Mouse (Mus musculus): Measurements from ENCODE around the gene Lrrn4.

Gene Lrrn4

GRCm38 (mm10) chr2:132880844-132881645 is at the start of gene Lrrn4:
Lrrn4 (minus strand) TSS chr2:132880891.
- no peak for DNase-seq (ENCODE audit: low read depth, low spot score)

- DNase-seq (ENCODE audit: low read depth, low spot score): no peak
Measured at GRCm38 (mm10) chr2:132928999-132929398, 48.3 kb upstream of the Lrrn4 start.

- no peak for DNase-seq (ENCODE audit: low read depth, low spot score)
Measured at GRCm38 (mm10) chr2:132927871-132928270, 47.2 kb upstream of the Lrrn4 start.

- no peak for DNase-seq (ENCODE audit: low read depth, low spot score)
Measured at GRCm38 (mm10) chr2:132927298-132927697, 46.6 kb upstream of the Lrrn4 start.

- no peak for DNase-seq (ENCODE audit: low read depth, low spot score)
Measured at GRCm38 (mm10) chr2:132923290-132924085, 42.8 kb upstream of the Lrrn4 start.

- no peak for DNase-seq (ENCODE audit: low read depth, low spot score)
Measured at GRCm38 (mm10) chr2:132922076-132922873, 41.6 kb upstream of the Lrrn4 start.

- no peak for DNase-seq (ENCODE audit: low read depth, low spot score)
Measured at GRCm38 (mm10) chr2:132914785-132915184, 34.1 kb upstream of the Lrrn4 start.

- no peak for DNase-seq (ENCODE audit: low read depth, low spot score)
Measured at GRCm38 (mm10) chr2:132906763-132907162, 26.1 kb upstream of the Lrrn4 start.

GRCm38 (mm10) chr2:132904961-132905360 is 24.3 kb upstream of the Lrrn4 start:
- DNase-seq (ENCODE audit: low read depth, low spot score): no peak

GRCm38 (mm10) chr2:132903498-132903897 is 22.8 kb upstream of the Lrrn4 start:
- DNase-seq (ENCODE audit: low read depth, low spot score): peak; percentile 13

- DNase-seq (ENCODE audit: low read depth, low spot score): no peak
Measured at GRCm38 (mm10) chr2:132902056-132902455, 21.4 kb upstream of the Lrrn4 start.

GRCm38 (mm10) chr2:132901636-132902035 is 20.9 kb upstream of the Lrrn4 start:
- DNase-seq (ENCODE audit: low read depth, low spot score): no peak

- no peak for DNase-seq (ENCODE audit: low read depth, low spot score)
Measured at GRCm38 (mm10) chr2:132900596-132900995, 19.9 kb upstream of the Lrrn4 start.

GRCm38 (mm10) chr2:132898211-132898610 is 17.5 kb upstream of the Lrrn4 start:
- no peak for DNase-seq (ENCODE audit: low read depth, low spot score)

- DNase-seq (ENCODE audit: low read depth, low spot score): no peak
Measured at GRCm38 (mm10) chr2:132893826-132894225, 13.1 kb upstream of the Lrrn4 start.

GRCm38 (mm10) chr2:132885312-132885711 is 4.6 kb upstream of the Lrrn4 start:
- no peak for DNase-seq (ENCODE audit: low read depth, low spot score)

- DNase-seq (ENCODE audit: low read depth, low spot score): no peak
Measured at GRCm38 (mm10) chr2:132884303-132884967, 3.7 kb upstream of the Lrrn4 start.

- DNase-seq (ENCODE audit: low read depth, low spot score): no peak
Measured at GRCm38 (mm10) chr2:132879261-132880044, 1.2 kb downstream of the Lrrn4 start.

- no peak for DNase-seq (ENCODE audit: low read depth, low spot score)
Measured at GRCm38 (mm10) chr2:132876991-132877390, 3.7 kb downstream of the Lrrn4 start.

GRCm38 (mm10) chr2:132873657-132874326 is 6.9 kb downstream of the Lrrn4 start:
- no peak for DNase-seq (ENCODE audit: low read depth, low spot score)

Measured in skeletal muscle tissue, adult 2 months (tissue).